Mouse (Mus musculus) urinary bladder, postnatal 36 days (tissue): ENCODE measurements around the gene Syf2.

ENCODE experiments used
- DNase-seq, 2 experiments: peaks; one replicate each; pipeline ENCODE4 v3.0.0; 2022; ENCODE audit warnings: low spot score in 2 of 2, mixed read lengths in 1 of 2

Syf2 gene

DNA sequence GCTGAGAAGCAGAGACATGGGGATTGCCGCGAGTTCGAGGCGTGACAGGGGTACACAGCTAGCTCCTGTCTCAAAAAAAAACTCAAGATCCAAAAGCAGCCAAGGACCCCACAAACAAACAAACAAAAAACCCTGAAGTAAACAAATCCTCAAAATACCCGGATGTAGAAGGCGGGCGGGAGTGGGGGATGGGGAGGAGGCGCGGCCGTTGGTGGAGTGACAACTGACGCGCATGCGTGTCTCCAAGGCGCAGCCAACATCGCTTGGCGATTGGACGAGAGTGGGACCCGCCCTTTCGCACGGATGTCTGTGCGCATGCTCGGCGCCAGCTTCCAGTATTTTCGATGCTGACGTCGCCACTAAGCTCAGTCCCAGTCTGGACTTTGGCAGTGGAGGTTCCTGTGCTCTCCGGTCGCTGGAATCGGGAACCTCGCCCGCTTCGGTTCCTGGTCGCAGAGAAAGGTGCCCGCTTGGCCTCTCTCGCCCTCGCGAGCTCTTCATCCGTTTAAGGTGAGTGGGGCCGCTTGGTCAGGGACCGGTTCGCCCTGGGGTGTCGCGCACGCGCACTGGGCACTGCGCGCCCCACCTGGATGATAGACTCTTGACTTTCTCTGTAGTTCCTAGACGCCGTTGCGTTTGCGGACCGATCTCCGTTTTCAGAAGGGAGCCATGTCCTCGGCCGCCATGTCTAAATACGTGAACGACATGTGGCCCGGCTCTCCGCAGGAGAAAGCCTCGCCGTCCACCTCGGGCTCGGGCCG lies 7.3 kb upstream of the Syf2 start, which contains the start of gene Rsrp1:
TSS of gene Rsrp1 (plus strand) at position 335 of the 761 bp plus-strand sequence.
- DNase-seq = peak; percentile 95 to 98

DNA sequence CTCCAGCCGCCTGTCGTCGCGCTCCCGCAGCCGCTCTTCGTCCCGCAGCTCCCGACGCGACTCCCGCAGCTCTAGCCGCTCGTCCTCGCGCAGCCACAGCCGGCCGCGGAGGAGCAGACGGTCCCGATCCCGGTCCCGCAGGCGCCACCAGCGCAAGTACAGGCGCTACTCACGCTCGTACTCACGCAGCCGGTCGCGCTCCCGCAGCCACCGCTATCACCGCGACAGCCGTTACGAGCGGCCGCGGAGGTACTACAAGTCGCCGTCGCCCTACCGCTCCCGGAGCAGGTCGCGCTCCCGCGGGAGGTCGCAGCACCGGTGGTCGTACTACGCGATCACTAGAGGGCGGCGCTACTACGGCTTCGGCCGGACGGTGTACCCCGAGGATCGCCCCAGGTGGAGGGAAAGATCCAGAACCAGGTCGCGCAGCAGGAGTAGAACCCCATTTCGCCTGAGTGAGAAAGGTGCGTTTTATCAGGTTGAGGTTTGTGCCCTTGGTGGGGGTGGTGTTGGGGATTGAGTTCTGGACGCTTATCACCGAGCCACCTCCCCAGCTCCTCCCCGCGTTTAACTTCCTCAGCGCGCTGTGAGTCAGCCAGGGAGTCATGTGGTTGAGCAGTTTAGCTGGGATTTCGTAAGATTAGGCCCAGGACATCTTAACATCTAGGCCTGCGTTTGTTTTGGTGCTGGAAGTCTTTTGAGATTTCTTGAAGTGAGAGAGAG lies 6.5 kb upstream of the Syf2 start:
- peak; percentile 63 to 79 for DNase-seq

DNA sequence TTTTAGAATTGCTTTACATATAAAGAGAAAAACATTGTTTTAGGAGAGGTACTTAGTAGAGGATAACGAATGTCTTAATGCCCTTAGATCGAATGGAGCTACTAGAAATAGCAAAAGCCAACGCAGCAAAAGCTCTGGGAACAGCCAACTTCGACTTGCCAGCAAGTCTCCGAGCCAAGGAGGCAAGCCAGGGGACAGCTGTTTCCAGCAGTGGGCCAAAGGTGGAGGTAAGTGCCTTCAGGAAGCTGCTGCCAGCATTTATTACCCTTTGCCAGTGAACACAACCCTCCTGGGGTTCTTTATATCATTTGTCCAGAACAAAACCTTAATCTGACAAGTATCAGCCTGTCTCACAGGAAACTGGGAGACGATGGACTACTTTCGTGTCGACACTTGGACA lies 5.5 kb upstream of the Syf2 start:
- peak in 1 of 2 experiments; percentile 50 for DNase-seq

DNA sequence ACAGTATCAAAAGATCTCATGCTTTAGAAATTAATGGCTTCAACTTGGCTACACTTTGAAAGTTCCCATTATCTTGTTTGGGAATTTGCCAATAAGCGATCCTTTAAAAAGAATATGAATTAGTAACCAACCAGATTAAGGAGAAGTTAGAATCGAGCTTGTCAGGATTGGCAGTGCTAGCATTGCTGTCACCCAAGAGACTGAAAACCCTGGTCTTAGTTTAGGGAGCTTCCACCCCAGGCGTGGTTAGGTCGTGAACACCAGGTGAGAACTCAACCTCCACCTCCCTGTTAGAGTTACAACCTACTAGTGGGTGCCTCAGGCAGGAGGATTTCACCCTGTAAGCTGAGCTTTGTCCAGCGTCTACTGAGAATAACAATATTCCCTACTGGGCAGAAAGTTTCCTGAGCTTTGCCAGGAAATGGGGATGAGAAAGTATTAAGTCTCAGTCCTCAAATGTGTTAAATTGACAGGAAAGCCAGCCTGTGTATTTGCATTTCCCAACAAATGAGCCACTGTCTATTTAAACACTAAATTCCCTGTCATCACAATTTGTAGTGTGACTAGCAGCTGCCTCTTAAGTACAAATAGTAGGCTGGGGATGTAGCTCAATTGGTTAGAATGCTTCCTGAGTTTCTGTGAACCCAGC lies 2.8 kb upstream of the Syf2 start:
- DNase-seq = no peak

DNA sequence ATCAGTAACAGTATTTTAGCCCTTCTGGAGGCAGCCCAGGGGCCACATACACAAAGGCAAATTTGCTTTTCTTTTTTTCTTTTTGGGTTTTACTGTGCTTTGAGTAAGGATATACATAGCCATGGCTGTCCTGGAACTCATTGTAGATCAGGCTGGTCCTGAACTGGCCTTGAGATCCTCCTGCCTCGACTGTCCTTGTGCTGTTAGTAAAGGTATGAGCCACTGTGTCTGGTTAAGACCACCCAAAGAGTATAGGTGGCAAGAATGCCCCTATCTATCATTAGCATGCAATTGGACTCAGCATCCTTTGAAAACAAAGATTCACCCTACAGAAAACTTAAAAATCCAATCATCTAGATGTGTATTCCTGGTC lies 2.2 kb upstream of the Syf2 start:
- no peak for DNase-seq

DNA sequence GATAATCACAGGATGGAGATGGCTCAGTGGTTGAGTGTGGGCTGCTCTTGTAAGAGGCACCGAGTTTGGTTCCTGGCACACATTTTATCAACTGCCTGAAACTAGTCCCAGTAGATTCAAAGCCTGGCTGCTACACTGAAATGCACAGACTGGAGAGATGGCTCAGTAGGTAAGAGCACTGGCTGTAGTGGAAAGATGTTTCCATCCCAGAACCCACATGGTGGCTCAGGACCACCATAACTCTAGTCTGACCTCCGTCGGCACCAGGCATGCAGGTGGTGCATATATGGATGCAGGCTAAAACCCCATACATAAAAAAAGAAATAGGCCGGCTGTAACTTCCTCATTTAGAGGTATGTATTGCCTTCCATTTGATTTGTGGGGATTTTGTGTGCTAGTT lies 1.2 kb upstream of the Syf2 start:
- DNase-seq = no peak

DNA sequence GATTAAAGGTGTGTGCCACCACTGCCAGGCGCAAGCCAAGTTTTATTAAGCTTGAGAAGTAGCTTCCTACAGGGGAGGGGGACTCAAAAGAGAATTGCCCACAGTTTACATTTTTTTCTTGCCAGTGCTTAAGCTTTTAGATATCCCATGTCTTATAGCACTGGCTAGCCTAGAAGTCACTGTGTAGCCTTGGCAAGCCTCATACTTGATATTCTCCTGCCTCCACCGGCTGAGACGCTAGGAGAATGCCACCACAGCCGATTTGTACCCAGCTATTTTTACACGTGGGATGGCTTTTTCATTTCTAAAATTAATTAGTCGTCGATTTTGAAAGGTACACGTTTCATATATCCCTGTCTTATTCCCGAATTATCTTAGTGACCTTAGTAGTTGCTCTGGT lies 508 bp upstream of the Syf2 start:
- DNase-seq = no peak

DNA sequence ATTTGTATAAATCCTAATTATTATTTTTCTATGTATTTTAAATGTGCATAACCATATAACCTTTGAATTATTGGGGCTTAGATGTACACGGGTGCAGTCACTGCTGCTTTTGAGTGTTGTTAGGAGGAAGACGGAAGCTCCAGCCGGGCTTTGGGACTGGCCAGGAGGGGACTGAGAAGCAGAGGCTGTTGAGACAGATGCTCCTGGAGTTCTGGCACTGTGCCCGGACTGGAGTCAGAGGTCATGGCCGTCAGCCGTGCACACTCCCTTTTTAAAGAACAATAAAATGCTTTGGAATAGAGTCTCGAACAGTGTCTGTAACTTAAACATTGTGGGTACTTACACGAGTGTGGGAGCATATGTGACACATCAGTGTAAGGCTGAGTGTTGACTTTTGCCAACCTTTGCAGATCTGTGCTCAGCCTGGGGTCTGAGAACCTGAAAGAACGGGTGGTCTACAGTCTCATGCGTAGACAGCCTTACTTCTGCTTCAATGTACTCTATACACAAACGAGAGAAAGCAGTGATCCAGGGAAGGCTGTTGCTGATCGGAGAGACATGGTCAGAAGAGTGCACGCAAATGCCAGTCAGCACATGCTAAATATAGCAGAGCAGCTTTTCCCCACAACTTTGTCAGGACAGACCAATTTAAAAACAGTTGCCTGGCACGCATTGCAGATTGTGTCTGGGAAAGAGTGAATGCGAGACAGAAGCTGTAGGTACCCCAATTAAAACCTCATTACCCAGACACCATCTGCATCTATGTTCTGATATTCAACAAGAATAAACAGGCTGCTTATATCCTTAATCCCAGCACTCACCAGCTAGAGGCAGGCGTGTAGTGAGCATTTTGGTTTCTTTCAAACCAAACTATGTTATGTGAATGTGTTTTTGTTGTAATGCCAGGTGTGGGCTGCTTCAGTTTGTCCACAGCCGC lies 6.8 kb downstream of the Syf2 start:
- no peak for DNase-seq

DNA sequence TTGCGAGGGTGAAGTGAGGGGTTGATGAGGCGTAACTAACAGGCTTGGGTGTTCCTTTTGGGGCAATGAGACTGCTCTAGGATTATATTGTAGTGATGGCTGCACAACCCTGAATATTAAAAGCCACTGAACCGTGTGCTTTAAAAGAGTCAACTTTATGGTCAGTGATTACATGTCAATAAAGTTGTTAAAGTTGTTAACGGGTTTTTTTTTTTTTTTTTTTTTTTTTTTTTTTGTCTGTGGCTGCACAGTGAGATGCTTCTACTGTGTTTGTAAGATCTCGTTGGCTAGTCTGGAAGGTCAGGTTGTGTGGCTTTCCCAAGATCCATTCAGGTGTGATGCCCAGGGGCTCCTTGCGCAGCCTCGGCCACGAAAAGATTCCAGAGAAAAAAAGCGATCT lies 9.2 kb downstream of the Syf2 start:
- DNase-seq = no peak

DNA sequence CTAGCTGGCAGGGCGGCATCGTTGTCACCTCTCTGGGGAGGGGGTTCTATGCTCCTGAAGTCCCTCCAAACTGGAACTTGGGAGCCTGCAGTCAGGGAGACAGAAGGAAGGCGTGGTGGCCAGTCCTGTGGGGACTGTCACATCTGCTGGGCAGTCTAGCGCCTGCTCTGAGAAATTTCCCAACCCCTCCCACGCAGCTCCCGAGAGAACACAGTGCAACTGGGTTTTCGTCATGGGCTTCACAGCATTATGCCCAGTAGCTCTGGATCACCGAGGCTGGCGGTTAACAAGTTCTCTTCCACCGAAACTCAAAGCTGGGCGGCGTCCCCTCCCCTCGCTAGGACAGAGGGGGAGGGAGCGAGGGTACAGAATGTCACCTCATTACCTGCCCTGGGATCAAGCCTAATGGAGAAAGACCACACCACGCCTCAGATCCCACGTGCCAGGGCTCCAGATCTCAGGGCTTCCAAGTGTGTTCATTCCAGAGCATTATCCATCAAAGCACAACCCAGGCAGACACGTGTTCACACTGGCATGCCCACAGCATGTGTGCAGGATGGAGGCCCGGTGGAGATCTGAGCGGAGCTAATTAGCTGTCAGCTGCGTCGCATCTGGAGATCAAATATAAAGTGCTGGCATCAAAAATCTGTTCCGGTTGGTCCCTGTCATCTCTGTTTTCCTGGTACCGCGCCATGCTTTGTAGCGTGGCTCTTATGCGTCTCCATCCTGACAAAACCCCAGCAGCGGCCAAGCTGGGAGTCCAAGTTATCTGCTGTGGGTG lies 13.2 kb downstream of the Syf2 start:
- DNase-seq = no peak

DNA sequence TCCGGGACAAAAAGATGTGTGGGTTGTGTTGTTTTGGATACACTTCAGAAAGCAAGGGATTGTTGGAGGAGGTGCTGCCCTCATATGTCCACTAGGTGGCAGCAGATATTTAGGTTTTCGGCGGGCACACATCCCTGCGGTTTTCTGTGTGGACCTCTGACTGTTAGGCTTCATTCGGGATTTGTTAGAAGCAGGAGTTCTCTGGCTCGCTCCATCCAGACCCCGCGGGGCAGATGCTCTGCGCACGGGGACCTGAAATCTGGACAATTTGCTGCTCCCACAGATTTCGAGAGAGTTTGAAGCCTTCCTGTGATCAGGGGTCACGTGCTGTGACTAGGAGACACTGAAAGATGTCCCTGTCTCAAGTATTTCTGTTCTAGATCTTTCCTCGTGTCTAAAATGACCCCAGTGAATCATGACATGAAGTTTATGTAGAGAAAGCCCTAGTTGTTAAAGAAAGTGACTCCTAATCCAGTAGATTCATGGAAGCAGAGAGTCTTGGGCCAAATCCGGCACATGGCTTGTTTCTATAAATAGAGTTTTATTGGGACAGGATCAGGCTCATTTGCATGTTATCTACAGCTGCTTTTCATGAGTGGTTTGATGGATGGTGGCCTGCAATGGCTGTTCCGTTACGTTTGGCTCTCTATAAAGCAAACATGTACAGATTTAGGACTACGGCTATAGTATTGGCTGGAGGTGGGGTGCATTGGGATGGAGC lies 15.5 kb downstream of the Syf2 start:
- peak; percentile 62 to 70 for DNase-seq

DNA sequence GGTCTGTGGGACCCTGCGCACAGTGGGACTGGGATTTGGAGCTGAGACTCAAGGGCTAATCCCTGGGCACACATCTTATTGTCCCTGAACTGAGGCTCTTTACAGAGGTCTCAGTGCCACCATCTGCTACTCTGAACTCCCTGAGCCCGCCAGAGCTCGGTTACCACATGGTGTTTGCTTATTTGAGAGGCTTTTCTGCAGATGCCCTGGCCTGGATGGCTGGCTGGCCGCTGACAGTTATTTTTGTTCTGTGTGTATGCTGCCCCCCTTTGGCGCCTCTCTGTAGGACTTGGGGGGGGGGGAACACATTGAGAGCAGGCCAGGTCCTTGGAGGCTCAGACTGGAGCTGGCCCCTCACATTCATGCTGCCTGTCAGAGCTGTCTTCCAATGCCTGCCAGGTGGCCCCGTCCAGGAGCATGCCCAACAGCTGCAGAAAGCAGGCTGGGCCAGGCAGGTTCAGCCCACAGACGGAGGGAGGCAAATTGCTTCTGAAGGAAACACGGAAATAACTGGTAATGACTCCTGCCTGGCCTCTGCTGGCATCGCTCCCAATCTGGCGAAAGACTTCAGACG lies 19.9 kb downstream of the Syf2 start:
- peak; percentile 46 to 70 for DNase-seq

DNA sequence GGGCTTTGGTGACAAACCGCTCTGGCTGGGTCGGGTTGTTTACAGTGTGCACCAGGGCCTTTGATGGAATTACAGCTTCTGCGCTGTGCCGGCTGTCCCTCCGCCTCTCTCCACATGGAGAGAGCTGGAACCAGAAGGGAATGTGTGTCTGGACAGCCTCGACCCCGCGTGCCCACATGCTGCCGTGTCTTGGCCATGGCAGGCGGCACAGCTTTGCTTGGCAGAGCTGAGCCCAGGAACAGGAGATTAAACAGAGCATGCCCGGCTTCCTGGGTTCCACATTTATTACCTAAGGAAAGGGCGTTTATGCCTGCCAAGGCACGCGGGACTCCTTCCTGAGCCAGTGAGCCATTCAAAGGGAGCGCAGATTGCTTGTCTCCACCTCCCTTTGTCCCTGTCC lies 23.8 kb downstream of the Syf2 start:
- DNase-seq = no peak

DNA sequence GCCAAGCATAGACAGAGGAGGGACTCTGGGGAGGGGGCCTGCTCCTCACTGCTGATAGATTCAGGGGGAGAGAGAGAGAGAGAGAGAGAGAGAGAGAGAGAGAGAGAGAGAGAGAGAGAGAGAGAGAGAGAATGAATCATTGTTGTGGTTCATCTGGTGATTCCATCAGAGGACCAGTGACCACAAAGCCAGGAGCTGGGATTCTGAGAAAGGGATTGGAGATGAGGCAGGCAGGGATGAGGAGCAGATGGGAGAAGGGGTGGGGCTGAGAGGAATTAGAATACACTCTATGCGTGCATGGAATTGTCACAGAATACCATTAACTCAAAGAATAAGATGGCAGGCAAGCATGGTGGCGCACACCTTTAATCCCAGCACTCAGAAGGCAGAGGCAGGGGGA lies 24.5 kb downstream of the Syf2 start:
- no peak for DNase-seq

DNA sequence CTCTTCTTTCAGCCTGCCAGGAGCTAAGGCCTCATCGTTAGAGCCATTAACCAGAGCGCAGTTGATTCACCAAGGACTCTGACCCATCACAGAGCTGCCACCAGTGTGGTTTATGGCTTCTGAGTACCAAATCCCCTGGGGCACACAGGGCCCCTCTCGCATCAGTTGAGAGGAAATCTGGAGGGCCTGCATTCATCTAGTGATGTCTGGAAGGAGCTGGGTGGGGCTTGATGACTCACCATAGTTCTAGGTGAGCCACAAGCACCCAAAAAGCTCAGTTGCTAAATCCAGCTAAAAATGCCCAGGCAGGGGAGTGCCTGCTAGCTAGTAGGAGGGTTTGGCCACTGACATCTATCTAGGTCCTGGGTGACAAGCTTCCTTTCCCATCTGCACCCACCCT lies 25.1 kb downstream of the Syf2 start:
- DNase-seq = no peak

DNA sequence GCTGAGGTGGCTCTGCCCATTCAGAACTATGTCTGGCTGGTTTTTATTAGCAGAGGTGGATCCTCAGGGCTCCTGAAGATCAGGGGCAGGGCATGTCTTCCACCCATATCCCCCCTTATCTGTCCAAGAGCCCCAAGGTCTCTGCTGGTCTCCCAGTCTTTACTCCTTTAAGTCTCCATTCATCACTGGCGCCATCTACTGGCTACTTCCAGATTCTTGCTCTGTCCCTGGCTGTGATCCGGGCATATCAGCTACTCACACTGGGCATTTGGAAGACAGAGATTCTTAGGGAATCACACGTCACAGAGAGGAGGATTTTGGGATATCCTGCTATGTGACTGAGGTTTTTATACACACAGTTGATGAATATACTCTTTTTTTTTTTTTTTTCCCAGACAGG lies 25.6 kb downstream of the Syf2 start:
- peak; percentile 58 to 60 for DNase-seq

DNA sequence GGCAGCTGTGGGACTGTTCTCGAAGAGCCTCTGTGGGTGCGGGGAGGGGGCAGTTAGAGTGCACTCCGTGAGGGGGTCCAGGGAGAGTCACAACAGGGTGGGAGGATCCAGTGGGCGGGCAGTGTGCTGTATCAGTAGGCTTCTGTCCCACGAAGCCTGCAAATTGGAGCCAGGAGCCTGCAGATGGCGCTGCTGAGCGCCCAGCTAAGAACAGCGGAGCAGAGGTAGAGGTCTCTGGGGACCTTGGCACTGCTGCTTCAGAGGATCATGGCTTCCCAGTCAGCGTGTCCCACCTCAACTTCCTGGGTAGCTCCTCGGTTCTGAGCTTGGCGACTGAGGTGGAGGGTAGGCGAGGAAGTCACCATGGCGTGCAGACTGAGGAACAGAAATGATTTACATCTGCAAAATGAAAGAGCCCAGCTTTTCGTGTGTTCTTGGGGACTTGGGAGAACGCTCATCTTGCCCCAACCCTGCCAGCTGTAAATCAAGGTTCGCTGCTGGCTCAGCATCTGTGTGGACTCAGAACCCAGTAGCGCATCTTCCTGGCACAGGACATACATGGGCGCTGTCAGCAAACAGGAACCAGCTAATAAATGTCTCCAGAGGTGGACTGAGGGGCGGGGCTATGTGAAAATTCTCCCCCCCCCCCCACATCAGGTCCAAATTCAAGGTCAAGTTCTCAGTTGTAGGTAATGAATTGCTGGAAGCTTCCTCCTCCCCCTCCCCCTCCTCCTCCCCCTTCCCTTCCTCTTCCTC lies 32.5 kb downstream of the Syf2 start:
- DNase-seq = no peak

DNA sequence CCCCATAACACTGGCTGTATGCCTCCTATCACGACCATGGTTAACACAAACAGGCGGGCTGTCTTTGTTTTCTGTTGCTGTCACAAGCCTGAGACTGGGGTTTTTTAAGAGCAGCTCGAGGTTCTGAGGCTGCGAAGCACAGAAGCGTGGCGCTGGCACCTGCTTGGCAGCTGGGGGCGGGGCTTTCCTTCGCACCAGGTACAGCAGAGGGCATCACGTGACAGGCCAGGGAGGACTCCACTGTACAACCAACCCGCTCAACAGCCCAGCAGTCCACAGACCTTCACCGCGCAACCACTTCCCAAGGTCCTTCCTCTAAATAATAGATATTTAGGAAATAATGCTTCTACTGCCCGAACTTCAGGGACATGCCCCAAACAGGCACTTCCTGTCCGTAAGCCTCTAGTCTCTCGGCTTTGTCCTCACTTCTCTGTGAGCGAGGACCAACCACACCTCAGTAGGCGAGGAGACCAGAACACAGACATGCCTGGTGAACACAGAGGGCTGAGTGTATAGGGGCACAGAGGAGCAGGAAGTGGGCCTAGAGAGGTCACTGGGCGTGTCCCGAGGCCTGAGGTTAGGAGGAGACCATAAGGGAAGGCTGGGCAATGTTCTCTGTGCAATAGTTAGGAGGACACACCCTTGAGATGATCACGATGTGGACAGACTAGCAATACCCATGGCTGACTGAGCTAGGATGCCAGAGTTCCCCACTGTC lies 37.3 kb downstream of the Syf2 start:
- no peak for DNase-seq

DNA sequence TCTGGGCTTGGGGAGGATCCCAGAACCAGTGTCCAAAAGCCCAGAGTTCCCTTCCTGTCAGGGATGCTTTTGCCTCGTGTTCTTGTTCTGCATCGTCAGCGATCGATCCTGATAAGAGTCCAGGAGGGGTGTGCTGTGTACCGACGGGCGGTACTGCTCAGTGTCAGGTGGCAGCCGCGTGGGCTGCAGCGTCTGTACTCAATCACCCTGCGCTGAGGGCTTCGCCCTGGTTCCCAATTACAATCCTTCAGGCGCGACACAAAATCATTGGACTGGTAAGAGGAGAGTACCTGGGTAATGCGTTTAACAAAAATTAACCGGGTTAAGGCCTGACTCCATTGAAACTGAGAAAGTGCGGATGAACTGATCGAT lies 37.9 kb downstream of the Syf2 start:
- DNase-seq = no peak
